Mouse (Mus musculus): ENCODE results near the gene Cyp2d11. TPM values are rescaled to one million over a fixed set of nuclear protein-coding genes. Genes with fewer than 3 reads are reported as not detected.
A peak's percentile ranks its signal among the peaks of the same experiment; 100 is the strongest.
"Not testable (repeated sequence)": the region's sequence is repeated elsewhere in the genome, so short reads cannot be mapped to it uniquely, and the experiment has no call there.

Gene Cyp2d11
- polyA plus RNA-seq, 1 experiment = not detected

GRCm38 (mm10) chr15:82379871-82380713, 13.7 kb downstream of the Cyp2d11 start, which contains the start of gene Cyp2d22:
Gene Cyp2d22, minus strand, starts transcription at chr15:82380260.
- DNase-seq (ENCODE audit: low spot score) = peak; percentile 36

GRCm38 (mm10) chr15:82379511-82379870, 14.3 kb downstream of the Cyp2d11 start:
- no peak for DNase-seq (ENCODE audit: low spot score)

GRCm38 (mm10) chr15:82378261-82379180, 15.3 kb downstream of the Cyp2d11 start:
- no peak for DNase-seq (ENCODE audit: low spot score)

GRCm38 (mm10) chr15:82377701-82378100, 16.1 kb downstream of the Cyp2d11 start:
- no peak for DNase-seq (ENCODE audit: low spot score)

- DNase-seq (ENCODE audit: low spot score) = no peak
Observed at GRCm38 (mm10) chr15:82376393-82377138, 17.3 kb downstream of the Cyp2d11 start.

GRCm38 (mm10) chr15:82375855-82376254, 18.0 kb downstream of the Cyp2d11 start:
- DNase-seq (ENCODE audit: low spot score) = no peak

GRCm38 (mm10) chr15:82374437-82374836, 19.4 kb downstream of the Cyp2d11 start:
- DNase-seq (ENCODE audit: low spot score) = no peak

- no peak for DNase-seq (ENCODE audit: low spot score)
Observed at GRCm38 (mm10) chr15:82372991-82373390, 20.8 kb downstream of the Cyp2d11 start.

- no peak for DNase-seq (ENCODE audit: low spot score)
Observed at GRCm38 (mm10) chr15:82372446-82372845, 21.4 kb downstream of the Cyp2d11 start.

- DNase-seq (ENCODE audit: low spot score) = no peak
Observed at GRCm38 (mm10) chr15:82368851-82369250, 25.0 kb downstream of the Cyp2d11 start.

GRCm38 (mm10) chr15:82368146-82368545, 25.7 kb downstream of the Cyp2d11 start:
- DNase-seq (ENCODE audit: low spot score) = no peak

GRCm38 (mm10) chr15:82364561-82364960, 29.3 kb downstream of the Cyp2d11 start:
- DNase-seq (ENCODE audit: low spot score) = not testable (repeated sequence)

GRCm38 (mm10) chr15:82363801-82364200, 30.0 kb downstream of the Cyp2d11 start:
- DNase-seq (ENCODE audit: low spot score) = not testable (repeated sequence)

- no peak for DNase-seq (ENCODE audit: low spot score)
Observed at GRCm38 (mm10) chr15:82362234-82362633, 31.6 kb downstream of the Cyp2d11 start.

GRCm38 (mm10) chr15:82361459-82362018, 32.3 kb downstream of the Cyp2d11 start:
- DNase-seq (ENCODE audit: low spot score) = peak; percentile 11

GRCm38 (mm10) chr15:82358431-82359260, 35.2 kb downstream of the Cyp2d11 start:
- no peak for DNase-seq (ENCODE audit: low spot score)

- DNase-seq (ENCODE audit: low spot score) = peak; percentile 92
Observed at GRCm38 (mm10) chr15:82354126-82354945, 39.5 kb downstream of the Cyp2d11 start, which contains the start of gene Ndufa6. Gene Ndufa6, minus strand, starts transcription at chr15:82354322.

- DNase-seq (ENCODE audit: low spot score) = no peak
Observed at GRCm38 (mm10) chr15:82353745-82354113, 40.1 kb downstream of the Cyp2d11 start.

- DNase-seq (ENCODE audit: low spot score) = no peak
Observed at GRCm38 (mm10) chr15:82353078-82353744, 40.6 kb downstream of the Cyp2d11 start.
